Mouse (Mus musculus) midbrain, embryonic 16.5 days (tissue): ENCODE measurements at regions not wholly inside any gene's neighbourhood (a gene's known extent, or its start where the extent isn't known, plus 50 kb on each side); places are given as distances from the start of the nearest gene placed in this dataset.

ENCODE experiments used
- ATAC-seq: fragments of 200-750 bp; cut with Nextera tagmentation; 2 replicates; pipeline ENCODE4 v1.8.0; 2017; ENCODE audit warnings: moderate TSS enrichment
- H3K27ac ChIP-seq: fragments of 300-500 bp; sonication (generic); 2 replicates; pipeline ENCODE4 v1.5.1; 2014; ENCODE audit warnings: mild to moderate bottlenecking, low read length, mixed read lengths
- H3K27me3 ChIP-seq: fragments of 300-500 bp; sonication (generic); 2 replicates; pipeline ENCODE4 v1.6.1; 2014; ENCODE audit warnings: low read depth, low read length, mixed read lengths; ENCODE audit not compliant: control insufficient read depth, insufficient read depth
- H3K36me3 ChIP-seq: fragments of 300-500 bp; sonication (generic); 2 replicates; pipeline ENCODE4 v1.6.1; 2014; ENCODE audit warnings: mild to moderate bottlenecking, low read length, moderate library complexity, mixed read lengths; ENCODE audit not compliant: control insufficient read depth, insufficient read depth
- H3K4me1 ChIP-seq: fragments of 300-500 bp; sonication (generic); 2 replicates; pipeline ENCODE4 v1.6.1; 2014; ENCODE audit warnings: mild to moderate bottlenecking, low read length, mixed read lengths; ENCODE audit not compliant: control insufficient read depth, insufficient read depth
- H3K4me2 ChIP-seq: fragments of 300-500 bp; sonication (generic); 2 replicates; pipeline ENCODE4 v1.6.1; 2014; ENCODE audit warnings: mild to moderate bottlenecking, low read length, mixed read lengths
- H3K4me3 ChIP-seq: fragments of 300-500 bp; sonication (generic); 2 replicates; pipeline ENCODE4 v1.5.1; 2014; ENCODE audit warnings: low read depth, mild to moderate bottlenecking, low read length, moderate library complexity, mixed read lengths
- H3K9ac ChIP-seq: fragments of 300-500 bp; sonication (generic); 2 replicates; pipeline ENCODE4 v1.6.1; 2014; ENCODE audit warnings: low read depth, low read length, mixed read lengths
- H3K9me3 ChIP-seq: fragments of 300-500 bp; sonication (generic); replicated peaks from 2 replicates; pipeline ENCODE4 v1.6.1; 2014; ENCODE audit warnings: mild to moderate bottlenecking, low read length, mixed read lengths; ENCODE audit not compliant: control insufficient read depth, poor library complexity, severe bottlenecking
- WGBS: fragments of 180-500 bp; shearing (Covaris S2); extraction: QIAGEN DNeasy Blood & Tissue Kit; methylation state at CpG from one replicate; pipeline ENCODE4 v1.1.7; 2014; 5-methylcytosine and 5-hydroxymethylcytosine counted together

DNA sequence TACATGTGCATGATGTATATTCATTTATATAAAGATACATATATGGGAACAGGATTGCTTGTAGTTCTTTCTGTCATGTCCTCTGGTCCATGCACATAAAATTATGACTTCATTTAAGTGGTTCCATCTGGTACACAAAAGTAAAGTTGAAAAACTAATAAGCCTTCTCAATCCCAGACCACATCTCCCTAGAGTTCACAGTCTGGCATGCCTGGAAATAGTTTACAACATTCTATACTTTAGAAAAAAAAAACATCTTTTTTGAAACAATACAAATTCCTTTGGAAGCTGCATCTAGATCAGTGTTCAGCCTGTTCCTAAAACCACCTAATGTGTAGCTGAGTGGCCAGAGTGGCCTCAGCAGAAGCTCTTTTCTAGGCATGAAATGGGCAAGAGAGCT is 578.2 kb upstream of the Marcks start:
- no peak overlapping the region for H3K27ac ChIP-seq
- no peaks in the 10 kb centered on the region for H3K9me3 ChIP-seq

DNA sequence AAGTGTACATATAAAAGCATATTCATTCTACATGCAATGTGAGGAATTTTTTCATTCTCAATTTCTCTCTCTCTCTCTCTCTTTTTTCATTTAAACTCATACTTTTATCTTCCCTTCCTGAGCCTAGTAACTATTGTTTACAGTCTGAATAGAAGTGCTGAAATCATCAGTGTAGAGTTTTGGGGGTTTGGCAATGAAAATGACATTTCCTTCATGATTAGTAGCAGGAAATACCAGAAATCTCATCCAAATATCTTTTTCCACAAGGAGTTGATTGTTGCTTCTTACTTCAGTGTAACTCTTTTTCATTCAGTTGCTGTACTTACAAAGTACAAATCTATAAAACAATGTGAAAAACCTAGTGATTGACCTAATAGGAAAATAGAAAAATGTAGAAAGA is 572.7 kb upstream of the Marcks start:
- H3K4me1 ChIP-seq = no peaks in the 10 kb centered on the region
- H3K4me2 ChIP-seq = no peak overlapping the region
- no peaks in the 10 kb centered on the region for H3K27me3 ChIP-seq
- H3K4me3 ChIP-seq = no peak overlapping the region
- no peak overlapping the region for H3K9ac ChIP-seq
- no peak overlapping the region for H3K27ac ChIP-seq
- ATAC-seq = no peak
- H3K9me3 ChIP-seq = no peaks in the 10 kb centered on the region
- no peaks in the 10 kb centered on the region for H3K36me3 ChIP-seq

More for the DNA sequence above, 578.2 kb upstream of the Marcks start:
- Histone ChIP-seq H3K27me3 (no peaks in the 10 kb centered on the region), H3K36me3 (no peaks in the 10 kb centered on the region), H3K4me1 (no peaks in the 10 kb centered on the region), H3K9ac (no peak overlapping the region), H3K4me2 (no peak overlapping the region), H3K4me3 (no peak overlapping the region)
- ATAC-seq = no peak

DNA sequence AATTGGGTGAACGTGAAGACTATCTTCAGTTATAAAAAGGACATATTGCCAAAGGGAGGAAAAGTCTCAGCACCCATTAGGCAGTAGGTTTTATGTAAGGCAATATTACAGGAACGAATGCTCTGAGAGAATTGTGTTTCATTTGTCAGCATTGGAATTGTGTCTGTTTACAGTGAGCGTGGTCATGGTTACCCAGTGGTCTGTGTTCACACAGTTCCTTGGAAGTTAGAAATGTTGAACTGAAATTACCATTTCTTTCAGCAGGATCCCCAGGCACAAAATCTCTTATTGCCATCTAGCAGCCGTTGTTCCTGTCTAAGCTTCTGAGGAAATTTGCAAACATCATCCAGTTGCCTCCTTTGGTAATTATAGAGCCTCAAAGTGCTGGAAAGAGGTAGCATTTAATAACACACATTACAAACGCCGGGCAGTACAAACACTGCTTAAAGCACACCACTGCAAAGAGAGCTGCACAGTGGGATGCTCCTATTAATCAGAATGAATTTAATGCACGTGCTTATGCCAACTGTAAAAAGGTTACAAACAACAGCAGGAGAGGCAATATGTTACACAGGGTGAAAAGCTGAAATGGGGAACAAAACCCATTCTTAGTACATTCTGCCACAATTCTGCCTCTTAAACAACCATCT is 555.4 kb upstream of the Marcks start:
- WGBS = 41% methylated on average over 7 of the region's 7 CpGs
- no peak overlapping the region for H3K4me2 ChIP-seq
- no peak overlapping the region for H3K27ac ChIP-seq
- 0 out of 2 replicates have a peak, but pooled peaks cover 2% of the 10 kb centered on the region for H3K4me1 ChIP-seq
- ATAC-seq = peak; percentile 39; the same call in 1 of the 2 replicates
- H3K27me3 ChIP-seq = no peaks in the 10 kb centered on the region
- no peaks in the 10 kb centered on the region for H3K9me3 ChIP-seq
- H3K9ac ChIP-seq = no peak overlapping the region
- no peak overlapping the region for H3K4me3 ChIP-seq
- no peaks in the 10 kb centered on the region for H3K36me3 ChIP-seq

DNA sequence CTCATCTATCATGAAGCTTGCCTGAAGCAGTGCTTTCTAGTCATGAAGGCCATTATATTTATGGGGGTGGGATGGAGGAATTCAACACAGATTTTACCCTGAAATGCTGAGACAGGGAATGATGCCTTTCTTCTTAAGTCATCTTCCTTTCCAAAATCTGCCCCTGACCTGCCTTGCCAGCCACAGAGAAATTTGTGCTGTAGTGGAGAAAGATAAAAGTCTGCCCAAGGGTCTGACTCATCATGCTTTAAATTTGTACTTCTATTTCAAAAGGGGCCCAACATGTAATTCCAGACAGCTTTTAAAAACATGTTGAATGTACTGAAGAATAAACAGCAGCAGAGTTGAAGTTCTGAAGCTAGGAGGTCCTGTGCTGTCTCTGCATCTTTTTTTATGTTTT is 554.1 kb upstream of the Marcks start:
- H3K36me3 ChIP-seq = no peaks in the 10 kb centered on the region
- H3K9me3 ChIP-seq = no peaks in the 10 kb centered on the region
- no peak overlapping the region for H3K9ac ChIP-seq
- H3K4me2 ChIP-seq = no peak overlapping the region
- 0 out of 2 replicates have a peak, but pooled peaks cover 2% of the 10 kb centered on the region for H3K4me1 ChIP-seq
- no peak for ATAC-seq
- H3K27me3 ChIP-seq = no peaks in the 10 kb centered on the region
- H3K4me3 ChIP-seq = no peak overlapping the region
- H3K27ac ChIP-seq = no peak overlapping the region

DNA sequence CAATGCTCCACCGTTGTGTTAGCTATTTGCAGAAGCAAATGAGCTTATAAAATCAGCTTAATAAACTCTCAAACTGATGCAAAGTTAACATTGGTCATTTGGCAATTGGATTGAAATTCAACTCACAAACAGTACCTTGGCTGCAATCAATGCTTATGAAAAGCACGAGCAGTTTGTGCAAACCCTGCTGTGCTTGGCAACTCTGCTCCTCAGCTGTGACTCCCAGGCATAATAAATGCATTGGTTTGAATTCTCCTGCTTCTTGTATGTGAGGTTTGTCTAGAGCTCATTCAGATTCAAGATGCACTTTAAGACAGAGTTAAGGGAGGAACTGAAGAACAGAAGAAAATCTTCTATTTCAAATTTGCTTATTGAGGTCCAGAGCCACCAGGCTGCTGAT is 553.2 kb upstream of the Marcks start:
- no peak overlapping the region for H3K4me2 ChIP-seq
- no peak for ATAC-seq
- 0 out of 2 replicates have a peak, but pooled peaks cover 2% of the 10 kb centered on the region for H3K4me1 ChIP-seq
- 27% methylated on average over 2 of the region's 2 CpGs for WGBS
- H3K9me3 ChIP-seq = no peaks in the 10 kb centered on the region
- no peaks in the 10 kb centered on the region for H3K27me3 ChIP-seq
- H3K27ac ChIP-seq = no peak overlapping the region
- no peaks in the 10 kb centered on the region for H3K36me3 ChIP-seq
- no peak overlapping the region for H3K9ac ChIP-seq
- no peak overlapping the region for H3K4me3 ChIP-seq

DNA sequence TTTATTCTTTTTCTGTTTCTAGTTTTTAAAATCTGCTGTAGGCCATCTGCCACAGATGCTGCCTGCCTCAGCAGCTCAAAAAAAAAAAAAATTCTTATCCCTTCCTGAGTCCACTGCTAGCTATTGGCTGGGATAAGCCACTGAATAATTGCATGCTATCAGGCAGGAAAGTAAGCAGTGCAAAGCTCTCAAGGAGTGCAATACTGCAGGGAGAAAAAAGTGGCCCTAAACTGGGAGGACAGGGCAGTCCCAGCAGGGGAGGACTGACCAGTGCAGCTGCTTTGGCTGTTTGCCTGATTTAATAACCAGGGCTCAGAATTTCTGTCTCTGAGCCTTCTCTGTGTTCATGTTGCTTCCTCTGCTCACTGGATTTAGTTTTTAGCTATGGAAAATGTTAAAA is 544.4 kb upstream of the Marcks start:
- no peaks in the 10 kb centered on the region for H3K9me3 ChIP-seq
- no peaks in the 10 kb centered on the region for H3K27me3 ChIP-seq
- no peak overlapping the region for H3K4me3 ChIP-seq
- H3K36me3 ChIP-seq = no peaks in the 10 kb centered on the region
- no peak overlapping the region for H3K4me2 ChIP-seq
- H3K27ac ChIP-seq = no peak overlapping the region
- H3K4me1 ChIP-seq = 0 out of 2 replicates have a peak, but pooled peaks cover 2% of the 10 kb centered on the region
- no peak for ATAC-seq
- no peak overlapping the region for H3K9ac ChIP-seq

DNA sequence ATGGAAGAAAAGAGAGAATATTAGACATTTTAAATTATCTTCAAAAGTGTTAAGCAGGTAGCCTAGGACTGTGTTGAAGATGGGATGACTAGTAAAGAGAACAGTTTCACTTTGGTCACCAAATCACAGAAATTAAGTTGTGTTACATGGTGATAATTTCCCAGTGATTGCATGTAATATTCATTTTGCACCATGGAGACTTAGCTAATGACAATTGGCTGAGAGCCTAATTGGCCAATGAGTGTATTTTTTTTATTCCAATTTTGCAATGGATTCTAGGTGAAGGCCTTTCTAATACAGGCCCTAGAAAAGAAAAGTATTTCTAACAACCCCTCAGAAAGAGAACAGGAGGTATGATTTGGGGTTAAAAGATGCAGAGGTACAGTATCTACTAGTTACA is 541.9 kb upstream of the Marcks start:
- H3K27me3 ChIP-seq = no peaks in the 10 kb centered on the region
- H3K4me1 ChIP-seq = 0 out of 2 replicates have a peak, but pooled peaks cover 2% of the 10 kb centered on the region
- H3K9ac ChIP-seq = no peak overlapping the region
- H3K27ac ChIP-seq = no peak overlapping the region
- H3K9me3 ChIP-seq = no peaks in the 10 kb centered on the region
- no peak overlapping the region for H3K4me3 ChIP-seq
- H3K36me3 ChIP-seq = no peaks in the 10 kb centered on the region
- H3K4me2 ChIP-seq = no peak overlapping the region
- no peak for ATAC-seq

DNA sequence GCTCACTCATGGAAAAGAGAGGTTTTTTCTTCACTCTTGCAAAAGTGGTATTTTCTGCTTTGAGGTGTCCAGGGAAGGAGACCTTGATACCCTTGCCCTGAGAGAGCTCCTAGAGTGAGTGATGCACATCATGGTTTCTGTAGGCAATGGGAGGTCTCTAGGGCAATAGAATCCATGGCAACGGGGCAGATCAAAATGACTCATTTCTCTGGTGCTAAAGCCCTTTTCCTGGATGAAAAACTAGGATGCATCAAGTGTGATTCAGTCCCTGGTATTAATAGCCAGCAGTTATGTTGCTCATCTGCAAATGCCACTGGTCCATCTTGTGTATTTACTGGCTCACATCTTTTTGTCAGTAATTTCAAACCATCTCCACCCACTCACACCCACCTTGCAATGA is 539.1 kb upstream of the Marcks start:
- no peak for ATAC-seq
- Histone ChIP-seq H3K4me3 (no peak overlapping the region), H3K36me3 (no peaks in the 10 kb centered on the region), H3K27ac (no peak overlapping the region), H3K4me1 (no peaks in the 10 kb centered on the region), H3K27me3 (no peaks in the 10 kb centered on the region), H3K9me3 (no peaks in the 10 kb centered on the region), H3K9ac (no peak overlapping the region), H3K4me2 (no peak overlapping the region)
- WGBS = 74% methylated on average over 1 of the region's 1 CpGs

DNA sequence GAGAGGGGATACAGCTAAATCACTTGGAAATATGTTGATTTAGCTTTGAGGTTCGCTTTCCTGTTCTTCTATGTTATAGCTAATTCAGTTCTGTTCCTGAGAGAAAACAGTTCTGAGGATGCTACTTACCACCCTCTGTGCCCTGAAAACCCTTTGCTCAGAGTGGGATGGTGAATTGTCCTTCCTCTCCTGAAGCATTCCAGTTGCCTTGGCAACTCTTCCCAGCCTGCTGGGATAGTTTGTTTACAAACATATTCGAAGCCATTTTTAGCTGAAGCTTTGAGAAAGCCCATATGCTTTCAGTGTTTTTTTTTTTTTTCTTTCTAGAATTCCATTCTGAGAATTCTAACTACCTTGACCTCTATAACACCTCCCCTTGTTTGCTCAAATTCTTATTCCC is 530.1 kb upstream of the Marcks start:
- Histone ChIP-seq H3K27ac (no peak overlapping the region), H3K36me3 (no peaks in the 10 kb centered on the region), H3K4me3 (no peak overlapping the region), H3K27me3 (no peaks in the 10 kb centered on the region), H3K9me3 (no peaks in the 10 kb centered on the region), H3K4me1 (peaks cover 3% of the 10 kb centered on the region), H3K9ac (no peak overlapping the region), H3K4me2 (no peak overlapping the region)
- 30% methylated on average over 2 of the region's 2 CpGs for WGBS
- ATAC-seq = 0 out of 2 replicates have a peak, but pooled peaks have one; percentile 60
